Mouse (Mus musculus): ENCODE data around the gene Grin2d. TPM values are rescaled to one million over a fixed set of nuclear protein-coding genes. Genes with fewer than 3 reads are reported as not detected.

Gene Grin2d
- total RNA-seq, 2 experiments from 2014 or later = not detected

- ATAC-seq (replicated peaks; ENCODE audit: low FRiP score, poor library complexity, severe bottlenecking) = no peak
Observed at GRCm38 (mm10) chr7:45787642-45788041, 90.5 kb downstream of the Grin2d start.

- ATAC-seq (replicated peaks; ENCODE audit: low FRiP score, poor library complexity, severe bottlenecking) = no peak
Observed at GRCm38 (mm10) chr7:45786661-45787413, 91.3 kb downstream of the Grin2d start.

- ATAC-seq (replicated peaks; ENCODE audit: low FRiP score, poor library complexity, severe bottlenecking) = no peak
Observed at GRCm38 (mm10) chr7:45786136-45786578, 92.0 kb downstream of the Grin2d start.

GRCm38 (mm10) chr7:45785388-45786135 is 92.6 kb downstream of the Grin2d start:
- ATAC-seq (replicated peaks; ENCODE audit: low FRiP score, poor library complexity, severe bottlenecking) = no peak

- ATAC-seq (replicated peaks; ENCODE audit: low FRiP score, poor library complexity, severe bottlenecking) = no peak
Observed at GRCm38 (mm10) chr7:45784524-45785372, 93.4 kb downstream of the Grin2d start, which contains the start of gene Sult2b1. TSS of gene Sult2b1 (minus strand) at chr7:45784669.

- ATAC-seq (replicated peaks; ENCODE audit: low FRiP score, poor library complexity, severe bottlenecking) = 0 out of 2 replicates have a peak, but pooled peaks have one; percentile 12
Observed at GRCm38 (mm10) chr7:45783511-45784091, 94.6 kb downstream of the Grin2d start, which contains the start of gene Lmtk3. TSS of gene Lmtk3 (plus strand) at chr7:45783738.

- ATAC-seq (replicated peaks; ENCODE audit: low FRiP score, poor library complexity, severe bottlenecking) = no peak
Observed at GRCm38 (mm10) chr7:45782271-45782670, 95.9 kb downstream of the Grin2d start.

Other genes with a start within 250 kb of the Grin2d start
- not detected in 2 replicates for gene Mamstr, start 238.4 kb downstream of the Grin2d start, total RNA-seq (2015; ENCODE audit: low replicate concordance)
- not detected in 2 replicates for gene Mamstr, start 238.4 kb downstream of the Grin2d start, total RNA-seq (2017; ENCODE audit: low replicate concordance)
- gene Fut2, start 212.0 kb downstream of the Grin2d start, total RNA-seq (2015; ENCODE audit: low replicate concordance) = not detected in 2 replicates
- not detected in 2 replicates for gene Fut2, start 212.0 kb downstream of the Grin2d start, total RNA-seq (2017; ENCODE audit: low replicate concordance)
- not detected in 2 replicates for gene Ntn5, start 194.4 kb downstream of the Grin2d start, total RNA-seq (2015; ENCODE audit: low replicate concordance)
- gene Ntn5, start 194.4 kb downstream of the Grin2d start, total RNA-seq (2017; ENCODE audit: low replicate concordance) = not detected in 2 replicates
- gene Sec1, start 184.0 kb downstream of the Grin2d start, total RNA-seq (2015; ENCODE audit: low replicate concordance) = not detected in 2 replicates
- gene Sec1, start 184.0 kb downstream of the Grin2d start, total RNA-seq (2017; ENCODE audit: low replicate concordance) = not detected in 2 replicates
- not detected in 2 replicates for gene Car11, start 178.5 kb downstream of the Grin2d start, total RNA-seq (2015; ENCODE audit: low replicate concordance)
- not detected in 2 replicates for gene Car11, start 178.5 kb downstream of the Grin2d start, total RNA-seq (2017; ENCODE audit: low replicate concordance)
- 1.3 and 2.5 TPM in 2 replicates for gene Dbp, start 173.3 kb downstream of the Grin2d start, total RNA-seq (2015; ENCODE audit: low replicate concordance)
- gene Dbp, start 173.3 kb downstream of the Grin2d start, total RNA-seq (2017; ENCODE audit: low replicate concordance) = 1.7 and 2.6 TPM in 2 replicates
- 522 and 544 TPM in 2 replicates for gene Rpl18, start 162.9 kb downstream of the Grin2d start, total RNA-seq (2015; ENCODE audit: low replicate concordance)
- 281 and 297 TPM in 2 replicates for gene Rpl18, start 162.9 kb downstream of the Grin2d start, total RNA-seq (2017; ENCODE audit: low replicate concordance)
- gene Sphk2, start 160.4 kb downstream of the Grin2d start, total RNA-seq (2015; ENCODE audit: low replicate concordance) = 9.6 and 12.6 TPM in 2 replicates
- 4.8 and 9.4 TPM in 2 replicates for gene Sphk2, start 160.4 kb downstream of the Grin2d start, total RNA-seq (2017; ENCODE audit: low replicate concordance)
- not detected in 2 replicates for gene Fam83e, start 157.2 kb downstream of the Grin2d start, total RNA-seq (2015; ENCODE audit: low replicate concordance)
- not detected in 2 replicates for gene Fam83e, start 157.2 kb downstream of the Grin2d start, total RNA-seq (2017; ENCODE audit: low replicate concordance)
- gene Spaca4, start 152.6 kb downstream of the Grin2d start, total RNA-seq (2015; ENCODE audit: low replicate concordance) = not detected in 2 replicates
- not detected in 2 replicates for gene Spaca4, start 152.6 kb downstream of the Grin2d start, total RNA-seq (2017; ENCODE audit: low replicate concordance)
- gene Lmtk3, start 94.6 kb downstream of the Grin2d start, total RNA-seq (2015; ENCODE audit: low replicate concordance) = not detected in 2 replicates
- not detected in 2 replicates for gene Lmtk3, start 94.6 kb downstream of the Grin2d start, total RNA-seq (2017; ENCODE audit: low replicate concordance)
- not detected in 2 replicates for gene Sult2b1, start 93.7 kb downstream of the Grin2d start, total RNA-seq (2015; ENCODE audit: low replicate concordance)
- gene Sult2b1, start 93.7 kb downstream of the Grin2d start, total RNA-seq (2017; ENCODE audit: low replicate concordance) = not detected in 2 replicates
- gene Cyth2, start 63.8 kb downstream of the Grin2d start, total RNA-seq (2015; ENCODE audit: low replicate concordance) = 20.5 and 29.8 TPM in 2 replicates
- 43.8 and 48.9 TPM in 2 replicates for gene Cyth2, start 63.8 kb downstream of the Grin2d start, total RNA-seq (2017; ENCODE audit: low replicate concordance)
- gene Kcnj14, start 53.6 kb downstream of the Grin2d start, total RNA-seq (2015; ENCODE audit: low replicate concordance) = not detected in 2 replicates
- not detected in 2 replicates for gene Kcnj14, start 53.6 kb downstream of the Grin2d start, total RNA-seq (2017; ENCODE audit: low replicate concordance)
- 2.5 and 2.9 TPM in 2 replicates for gene Grwd1, start 47.4 kb downstream of the Grin2d start, total RNA-seq (2015; ENCODE audit: low replicate concordance)
- gene Grwd1, start 47.4 kb downstream of the Grin2d start, total RNA-seq (2017; ENCODE audit: low replicate concordance) = 0.23 and 4.0 TPM in 2 replicates
- 55.9 and 91.4 TPM in 2 replicates for gene Kdelr1, start 5.6 kb downstream of the Grin2d start, total RNA-seq (2015; ENCODE audit: low replicate concordance)
- 31.2 and 39.1 TPM in 2 replicates for gene Kdelr1, start 5.6 kb downstream of the Grin2d start, total RNA-seq (2017; ENCODE audit: low replicate concordance)
- gene Syngr4, start 18.3 kb upstream of the Grin2d start, total RNA-seq (2015; ENCODE audit: low replicate concordance) = not detected in 2 replicates
- 1.3 TPM in 1 of 2 replicates, not detected in the other for gene Syngr4, start 18.3 kb upstream of the Grin2d start, total RNA-seq (2017; ENCODE audit: low replicate concordance)
- gene Tmem143, start 18.6 kb upstream of the Grin2d start, total RNA-seq (2015; ENCODE audit: low replicate concordance) = 0.84 and 1.1 TPM in 2 replicates
- gene Tmem143, start 18.6 kb upstream of the Grin2d start, total RNA-seq (2017; ENCODE audit: low replicate concordance) = 4.0 and 4.6 TPM in 2 replicates
- gene Emp3, start 43.0 kb upstream of the Grin2d start, total RNA-seq (2015; ENCODE audit: low replicate concordance) = 75.5 and 85.4 TPM in 2 replicates
- gene Emp3, start 43.0 kb upstream of the Grin2d start, total RNA-seq (2017; ENCODE audit: low replicate concordance) = 19.1 and 41.8 TPM in 2 replicates
- not detected in 2 replicates for gene Ccdc114, start 45.7 kb upstream of the Grin2d start, total RNA-seq (2015; ENCODE audit: low replicate concordance)
- 2.6 TPM in 1 of 2 replicates, not detected in the other for gene Ccdc114, start 45.7 kb upstream of the Grin2d start, total RNA-seq (2017; ENCODE audit: low replicate concordance)
- not detected in 2 replicates for gene Abcc6, start 151.9 kb upstream of the Grin2d start, total RNA-seq (2015; ENCODE audit: low replicate concordance)
- gene Abcc6, start 151.9 kb upstream of the Grin2d start, total RNA-seq (2017; ENCODE audit: low replicate concordance) = not detected in 2 replicates
- gene Nomo1, start 155.3 kb upstream of the Grin2d start, total RNA-seq (2015; ENCODE audit: low replicate concordance) = 3.2 and 4.6 TPM in 2 replicates
- 5.3 and 7.5 TPM in 2 replicates for gene Nomo1, start 155.3 kb upstream of the Grin2d start, total RNA-seq (2017; ENCODE audit: low replicate concordance)
- gene Kcnj11, start 222.4 kb upstream of the Grin2d start, total RNA-seq (2015; ENCODE audit: low replicate concordance) = not detected in 2 replicates
- gene Kcnj11, start 222.4 kb upstream of the Grin2d start, total RNA-seq (2017; ENCODE audit: low replicate concordance) = not detected in 2 replicates

Data from erythroid progenitor cell, adult 5-6 weeks (primary cell).